Mouse (Mus musculus): Measurements from ENCODE around the gene Irs2.

GRCm38 (mm10) chr8:11020949-11021572 lies 12.8 kb upstream of the Irs2 start:
- TF ChIP-seq CTCF (IDR thresholded peaks at IDR 0.05; ENCODE audit: borderline replicate concordance, extremely low read depth, insufficient read depth, insufficient read length) (no peak), POLR2A (IDR thresholded peaks at IDR 0.05; ENCODE audit: borderline replicate concordance, extremely low read depth, insufficient read depth, insufficient read length, poor library complexity, severe bottlenecking) (no peak)
